Mouse (Mus musculus) left cerebral cortex, postnatal 14 days (tissue): ENCODE measurements around the gene Tfip11. TPM values are rescaled to one million over a fixed set of nuclear protein-coding genes. Genes with fewer than 3 reads are reported as not detected.

ENCODE experiments used
- DNase-seq, 2 experiments: peaks; one replicate each; pipeline ENCODE4 v3.0.0; 2021 to 2022; ENCODE audit warnings: low spot score in 2 of 2, mixed read lengths in 1 of 2
- intact Hi-C: fragments of 180-260 bp; cut with DNase I; formaldehyde crosslinking; loops from one replicate; pipeline ENCODE4 v1.15.1; 2025
- total RNA-seq, 2 experiments: library from RNA; stranded (reverse); gene quantifications; 2 replicates each; pipeline ENCODE4 v1.2.3; 2021

Gene Tfip11
- total RNA-seq, 2 experiments from 2014 or later, result 37.1 to 37.9 TPM

DNA sequence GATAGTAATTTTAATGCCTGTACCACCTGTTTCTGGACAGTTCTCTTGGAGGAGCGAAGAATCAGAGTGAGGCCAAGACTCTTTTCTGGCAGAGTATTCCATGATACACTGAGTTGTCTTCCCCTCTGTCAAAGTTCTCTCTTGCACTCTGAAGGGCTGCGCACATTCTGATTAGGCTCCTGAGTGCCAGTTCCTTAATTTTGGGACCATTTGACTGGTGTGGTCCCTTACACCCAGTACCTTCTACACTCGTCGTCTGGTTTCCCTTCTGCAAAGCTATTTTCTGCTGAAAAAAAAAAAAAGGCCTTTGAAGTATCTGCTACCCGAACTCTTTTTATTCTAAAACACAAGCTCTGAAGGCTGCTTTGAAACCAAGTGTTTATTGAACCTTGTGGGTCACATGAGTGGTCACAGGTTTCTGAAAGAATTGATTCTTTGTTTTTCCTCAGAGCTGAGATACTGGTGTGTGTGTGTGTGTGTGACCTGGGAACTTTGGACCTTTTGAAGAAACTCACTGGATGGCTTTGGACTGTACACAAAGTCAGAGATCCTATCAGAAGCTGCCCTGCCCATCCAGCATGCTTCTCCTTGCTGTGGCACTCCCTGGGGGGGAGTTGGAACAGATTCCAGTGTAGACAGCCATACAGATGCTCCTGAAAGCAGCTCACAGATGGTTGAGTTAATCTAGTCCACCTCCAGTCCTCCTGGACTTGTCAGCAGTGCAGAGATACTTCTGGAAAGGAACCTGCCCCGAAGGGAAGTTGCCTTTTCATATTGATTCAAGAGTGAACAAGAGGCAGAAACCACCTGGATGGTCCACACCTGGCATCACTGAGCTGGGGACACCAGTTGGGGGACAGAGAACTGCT is 18.2 kb downstream of the Tfip11 start:
- intact Hi-C loops, result loop anchor here (5.0 kb wide), 1 partner anchor 83 kb away; no protein-coding TSS in a partner anchor

GRCm38 (mm10) chr5:112346211-112346965 is 20.2 kb downstream of the Tfip11 start:
- intact Hi-C loops, result loop anchor here (5.0 kb wide), 1 partner anchor 46 kb away; the partner anchor contains the start of gene Asphd2
- no peak for DNase-seq

More for the DNA sequence above, 18.2 kb downstream of the Tfip11 start:
- DNase-seq, result peak; percentile 59 to 75

GRCm38 (mm10) chr5:112349169-112349568 is 23.0 kb downstream of the Tfip11 start:
- intact Hi-C loops, result loop anchor here (5.0 kb wide), 1 partner anchor 43 kb away; the partner anchor contains the start of gene Asphd2
- DNase-seq, result no peak

- intact Hi-C loops, result no loop called here
- DNase-seq, result no peak
Observed at GRCm38 (mm10) chr5:112355493-112355892, 29.3 kb downstream of the Tfip11 start.

- intact Hi-C loops, result no loop called here
Observed at GRCm38 (mm10) chr5:112355910-112356309, 29.8 kb downstream of the Tfip11 start, which contains the start of gene Gm6583. Gene Gm6583 (minus strand): TSS chr5:112356033.

GRCm38 (mm10) chr5:112356322-112356721 is 30.2 kb downstream of the Tfip11 start:
- DNase-seq, result no peak
- intact Hi-C loops, result no loop called here

More at GRCm38 (mm10) chr5:112355910-112356309, 29.8 kb downstream of the Tfip11 start, which contains the start of gene Gm6583:
- DNase-seq, result no peak

DNA sequence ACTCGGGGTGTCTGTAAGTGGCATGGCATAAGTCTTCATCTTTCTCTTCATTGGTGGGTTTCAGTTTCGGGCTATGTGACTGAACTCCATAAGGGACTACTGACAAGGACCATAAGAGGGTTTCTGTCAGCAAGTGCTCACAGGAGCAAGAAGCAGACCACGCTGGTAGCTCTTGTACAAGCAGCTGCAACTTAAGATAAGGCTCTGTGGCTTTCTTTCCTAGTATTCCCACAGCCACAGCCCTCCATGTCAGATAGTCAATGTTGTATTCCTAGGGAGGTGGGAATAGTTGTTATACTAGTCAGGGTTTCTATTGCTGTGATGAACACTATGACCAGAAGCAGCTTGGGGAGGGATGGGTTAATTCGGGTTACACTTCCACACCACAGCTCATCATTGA is 33.4 kb downstream of the Tfip11 start:
- no peak for DNase-seq

DNA sequence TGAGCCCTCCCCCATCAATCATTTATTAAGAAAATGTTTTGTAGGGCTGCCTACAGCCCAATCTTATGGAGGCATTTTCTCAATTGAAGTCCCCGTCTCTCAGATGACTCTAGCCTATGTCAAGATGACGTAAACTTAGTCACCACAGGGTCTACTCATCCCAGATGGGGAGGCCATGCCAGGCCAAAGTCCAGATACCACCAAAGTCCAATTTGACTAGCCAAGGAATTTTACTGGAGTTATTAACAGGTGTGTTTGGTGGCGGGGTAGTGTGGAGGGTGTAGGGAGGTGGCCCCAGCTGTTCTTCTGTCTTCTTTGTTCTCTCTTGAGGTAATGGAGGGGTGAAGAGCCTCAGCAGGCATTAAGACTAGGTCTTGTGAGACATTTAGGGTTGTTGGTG is 33.9 kb downstream of the Tfip11 start:
- DNase-seq, result no peak

More for the DNA sequence above, 33.4 kb downstream of the Tfip11 start:
- intact Hi-C loops, result no loop called here

GRCm38 (mm10) chr5:112364184-112364797 is 38.1 kb downstream of the Tfip11 start:
- intact Hi-C loops, result no loop called here
- no peak for DNase-seq

More for the DNA sequence above, 33.9 kb downstream of the Tfip11 start:
- intact Hi-C loops, result no loop called here

DNA sequence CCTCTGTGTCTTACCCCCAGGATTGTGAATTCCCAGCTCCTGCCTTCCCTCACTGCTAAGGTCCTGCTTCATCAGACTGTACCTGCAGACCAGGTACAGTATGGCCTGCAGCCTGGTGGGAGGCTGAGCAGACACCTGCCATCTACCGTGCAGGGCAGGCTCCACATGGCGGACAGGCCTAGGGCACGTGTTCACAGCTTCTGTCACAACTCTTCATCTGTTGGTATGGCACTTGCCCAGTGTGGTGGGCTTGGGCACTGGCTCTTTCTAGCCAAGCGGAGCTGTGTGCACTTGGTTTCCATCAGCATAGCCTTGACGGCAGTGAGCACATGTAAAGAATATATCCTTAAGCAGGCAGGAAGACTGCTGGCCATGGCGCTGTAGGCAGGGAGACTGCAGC is 40.7 kb downstream of the Tfip11 start:
- no peak for DNase-seq
- intact Hi-C loops, result no loop called here

DNA sequence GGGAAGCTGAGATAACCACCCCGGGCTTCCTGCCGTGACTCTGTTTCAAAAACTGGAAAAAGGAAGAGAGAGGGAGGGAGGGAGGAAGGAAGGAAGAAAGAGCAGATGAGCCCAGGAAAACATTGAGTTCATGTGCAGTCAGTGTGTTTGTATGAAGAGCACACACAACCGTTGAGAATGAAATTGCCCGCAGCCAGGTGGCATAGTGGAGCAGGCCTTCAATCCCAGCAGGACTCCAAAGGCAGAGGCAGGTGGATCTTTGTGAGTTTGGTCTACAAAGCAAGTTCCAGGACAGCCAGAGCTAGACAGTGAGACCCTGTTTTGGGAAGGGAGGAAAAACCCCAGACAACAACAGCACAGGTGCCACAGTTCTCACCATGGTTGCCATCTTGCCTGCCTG is 41.2 kb downstream of the Tfip11 start:
- intact Hi-C loops, result no loop called here

DNA sequence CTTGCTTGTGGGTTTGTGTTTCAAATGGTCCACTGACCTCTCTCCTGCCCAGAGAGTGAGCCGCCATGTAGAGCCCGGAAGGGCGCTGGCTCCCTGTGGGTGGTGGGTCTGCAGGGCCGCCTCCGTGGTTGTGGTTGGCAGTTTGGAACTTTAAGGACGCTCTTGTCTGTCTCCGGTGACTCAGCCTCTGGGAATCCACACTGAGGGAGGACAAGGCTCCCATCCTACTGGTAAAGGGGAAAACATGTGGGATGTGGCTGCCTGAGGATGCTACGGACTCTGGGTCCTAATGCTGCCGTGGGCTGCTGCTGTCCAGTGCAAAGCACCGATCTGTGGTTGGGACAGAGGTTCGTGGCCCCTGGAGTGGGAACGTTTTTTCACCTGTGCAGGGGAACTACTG is 41.8 kb downstream of the Tfip11 start:
- intact Hi-C loops, result no loop called here
- DNase-seq, result no peak

More for the DNA sequence above, 41.2 kb downstream of the Tfip11 start:
- no peak for DNase-seq

GRCm38 (mm10) chr5:112368666-112369065 is 42.5 kb downstream of the Tfip11 start:
- intact Hi-C loops, result no loop called here
- no peak for DNase-seq

DNA sequence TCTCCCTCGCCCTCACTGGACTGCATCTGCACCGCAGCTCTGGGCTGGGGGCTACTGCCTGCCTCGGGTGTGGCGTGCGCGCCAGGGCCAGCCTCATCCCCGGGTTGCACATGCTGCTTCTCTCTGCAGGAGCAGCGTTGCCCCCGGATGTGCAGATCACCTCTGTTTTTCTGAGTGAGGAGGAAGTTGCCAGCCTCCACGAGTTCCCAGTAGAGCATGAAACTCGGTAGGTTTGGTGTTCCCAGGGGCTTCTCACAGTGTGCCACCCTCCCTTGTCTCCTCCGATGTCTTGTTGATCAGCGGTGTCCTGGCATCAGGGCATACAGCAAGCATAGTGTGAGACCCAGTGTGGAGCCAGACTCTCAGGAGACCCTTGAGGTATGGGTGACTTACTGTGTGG is 43.2 kb downstream of the Tfip11 start:
- DNase-seq, result no peak
- intact Hi-C loops, result no loop called here

DNA sequence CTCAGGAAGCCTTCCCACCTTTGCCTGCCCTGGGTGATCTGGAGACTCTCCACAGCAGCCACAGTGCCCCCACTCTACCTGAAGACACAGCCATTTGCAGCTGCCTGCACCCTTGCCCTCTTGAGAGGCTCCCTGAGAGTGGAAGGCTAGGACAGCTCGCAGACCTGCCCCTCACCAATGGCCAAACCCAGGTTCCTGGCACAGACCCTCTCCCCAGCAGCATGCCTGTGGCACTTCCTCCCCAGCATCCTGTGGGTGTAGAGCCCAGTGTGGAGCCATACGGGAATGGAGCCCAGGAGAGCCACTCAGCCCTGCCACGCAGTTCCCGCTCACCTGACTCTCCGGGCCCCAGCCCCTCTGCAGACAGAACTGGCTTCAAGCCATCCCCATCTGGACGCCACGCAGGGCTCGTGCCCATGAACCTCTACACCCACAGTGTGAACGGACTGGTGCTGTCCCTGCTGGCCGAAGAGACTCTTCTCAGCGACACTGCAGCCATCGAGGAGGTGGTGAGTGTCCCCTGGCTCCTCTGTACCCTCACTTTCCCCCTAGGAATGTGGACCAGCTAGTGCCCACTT is 44.2 kb downstream of the Tfip11 start:
- no peak for DNase-seq
- intact Hi-C loops, result no loop called here

DNA sequence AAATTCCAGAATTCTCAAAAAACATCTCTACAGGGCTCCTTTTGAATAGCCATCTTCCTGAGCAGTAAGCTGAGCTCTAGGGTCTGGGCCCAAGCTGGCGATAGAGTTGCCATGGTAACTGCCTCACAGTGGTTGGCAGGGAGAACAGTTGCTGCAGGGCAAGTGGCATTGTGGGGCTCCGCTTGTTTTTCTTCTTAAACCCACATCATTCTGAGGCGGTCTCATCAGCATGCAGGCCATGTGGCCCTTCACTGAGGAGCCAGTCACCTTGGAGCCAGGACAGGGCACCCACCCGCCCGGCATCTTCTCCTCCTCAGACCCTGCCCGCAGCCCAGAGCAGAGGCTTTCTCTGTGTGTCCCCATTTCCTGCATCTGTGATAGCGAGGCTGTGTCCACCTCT is 45.8 kb downstream of the Tfip11 start:
- peak; percentile 76 to 86 for DNase-seq
- intact Hi-C loops, result no loop called here

DNA sequence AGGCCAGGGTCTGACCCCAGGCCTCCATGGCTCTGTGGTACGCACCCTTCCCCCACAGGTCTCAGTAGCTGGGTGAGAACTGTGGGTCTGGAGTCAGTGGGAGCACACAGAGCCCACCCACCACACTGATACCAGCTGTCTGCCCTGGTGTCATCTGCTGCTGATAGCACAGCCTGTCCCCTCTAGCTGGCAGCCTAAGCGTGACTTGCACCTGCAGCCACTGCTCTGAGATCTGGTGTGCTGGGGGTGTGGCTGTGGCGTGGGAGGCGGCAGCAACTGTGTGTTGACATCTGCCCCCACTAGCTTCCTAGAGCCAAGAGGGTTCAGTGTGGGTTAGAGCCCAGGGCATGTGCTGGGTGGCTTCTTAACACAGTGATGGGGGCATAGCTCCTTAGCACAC is 50.0 kb downstream of the Tfip11 start:
- intact Hi-C loops, result no loop called here
- no peak for DNase-seq

GRCm38 (mm10) chr5:112377380-112377779 is 51.2 kb downstream of the Tfip11 start:
- no peak for DNase-seq
- intact Hi-C loops, result no loop called here

- no peak for DNase-seq
- intact Hi-C loops, result no loop called here
Observed at GRCm38 (mm10) chr5:112378716-112379115, 52.6 kb downstream of the Tfip11 start.
